Mouse (Mus musculus): Measurements from ENCODE around the gene Gsta1.
"Not testable (repeated sequence)": the region's sequence is repeated elsewhere in the genome, so short reads cannot be mapped to it uniquely, and the experiment has no call there.

- TF ChIP-seq HCFC1 (IDR thresholded peaks at IDR 0.05; ENCODE audit: borderline replicate concordance, insufficient read depth, low read length); ZC3H11A (IDR thresholded peaks at IDR 0.05; ENCODE audit: borderline replicate concordance, low read depth, low read length); CHD2 (IDR thresholded peaks at IDR 0.05; ENCODE audit: low read depth, low read length); ZNF384 (IDR thresholded peaks at IDR 0.05; ENCODE audit: low read depth, low read length); MAFK (IDR thresholded peaks at IDR 0.05; ENCODE audit: insufficient read depth, low read depth, low read length): not testable (repeated sequence)
Observed at GRCm38 (mm10) chr9:78270945-78271344, 40.5 kb downstream of the Gsta1 start.

Measured in ES-E14 (cell line).